Mouse (Mus musculus): ENCODE measurements around the gene Nit1. TPM values are rescaled to one million over a fixed set of nuclear protein-coding genes. Genes with fewer than 3 reads are reported as not detected.

Gene Nit1
- total RNA-seq, 1 experiment: 24.4 TPM

DNA sequence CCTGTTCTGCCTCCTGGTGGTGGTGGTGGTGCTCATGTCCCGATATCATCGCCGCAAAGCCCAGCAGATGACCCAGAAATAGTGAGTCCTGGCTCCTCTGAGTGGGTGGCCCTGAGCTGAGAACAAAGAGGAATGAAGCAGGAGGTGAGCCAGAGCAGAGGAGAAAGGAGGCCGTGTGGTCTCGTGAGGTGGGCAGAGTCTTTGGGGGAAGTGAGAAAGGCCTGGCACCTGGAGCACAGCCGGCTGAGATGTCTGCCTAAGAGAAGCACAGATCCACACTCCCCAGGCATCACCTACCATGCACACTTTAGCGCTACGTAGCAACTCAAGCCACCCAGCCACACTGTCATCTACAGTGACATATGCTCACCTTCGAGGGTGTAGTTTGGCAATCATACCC lies 39.7 kb upstream of the Nit1 start:
- H3K4me3 ChIP-seq (ENCODE audit: insufficient read depth in 1 of 2, low read depth in 1 of 2, low read length in 2 of 2, poor library complexity in 1 of 2, severe bottlenecking in 1 of 2): no peak overlapping the region
- no peak for TF ChIP-seq CHD2 (IDR thresholded peaks at IDR 0.05; ENCODE audit: low read depth, low read length)
- TF ChIP-seq MAFK (IDR thresholded peaks at IDR 0.05; ENCODE audit: insufficient read depth, low read depth, low read length): no peak
- no peak for TF ChIP-seq HCFC1 (IDR thresholded peaks at IDR 0.05; ENCODE audit: borderline replicate concordance, insufficient read depth, low read length)
- no peak for TF ChIP-seq ZC3H11A (IDR thresholded peaks at IDR 0.05; ENCODE audit: borderline replicate concordance, low read depth, low read length)
- TF ChIP-seq ZNF384 (IDR thresholded peaks at IDR 0.05; ENCODE audit: low read depth, low read length): no peak
- H3K9me3 ChIP-seq (ENCODE audit: control insufficient read depth, insufficient read depth, low read depth, low read length): no peaks in the 10 kb centered on the region
- peaks cover 2 to 36% of the 10 kb centered on the region in 2 experiments; a peak in 3 of 4 replicates for H3K4me1 ChIP-seq (ENCODE audit: control insufficient read depth in 2 of 2, insufficient read depth in 2 of 2, low read length in 2 of 2, poor library complexity in 1 of 2)
- no peaks in the 10 kb centered on the region for H3K36me3 ChIP-seq (ENCODE audit: control insufficient read depth, insufficient read depth, low read length, poor library complexity, severe bottlenecking)
- H3K9ac ChIP-seq (ENCODE audit: insufficient read depth, low read depth, low read length, poor library complexity, severe bottlenecking): no peak overlapping the region
- in situ Hi-C loops (cut with MboI; ENCODE audit: low sequenced_read_pairs in 2 of 2, unreplicated experiment in 2 of 2): no loop called here
- no peak overlapping the region for H3K27ac ChIP-seq (ENCODE audit: insufficient read depth, low read depth, low read length, poor library complexity, severe bottlenecking)
- no peak for DNase-seq (ENCODE audit: low read depth, low spot score)

GRCm38 (mm10) chr1:171384361-171384760 lies 38.9 kb upstream of the Nit1 start:
- Histone ChIP-seq H3K4me1 (ENCODE audit: control insufficient read depth in 2 of 2, insufficient read depth in 2 of 2, low read length in 2 of 2, poor library complexity in 1 of 2) (peaks cover 1 to 30% of the 10 kb centered on the region in 2 experiments; a peak in 2 of 4 replicates), H3K4me3 (ENCODE audit: insufficient read depth in 1 of 2, low read depth in 1 of 2, low read length in 2 of 2, poor library complexity in 1 of 2, severe bottlenecking in 1 of 2) (no peak overlapping the region), H3K9me3 (ENCODE audit: control insufficient read depth, insufficient read depth, low read depth, low read length) (no peaks in the 10 kb centered on the region), H3K27ac (ENCODE audit: insufficient read depth, low read depth, low read length, poor library complexity, severe bottlenecking) (no peak overlapping the region), H3K9ac (ENCODE audit: insufficient read depth, low read depth, low read length, poor library complexity, severe bottlenecking) (no peak overlapping the region), H3K36me3 (ENCODE audit: control insufficient read depth, insufficient read depth, low read length, poor library complexity, severe bottlenecking) (no peaks in the 10 kb centered on the region)
- DNase-seq (ENCODE audit: low read depth, low spot score): no peak
- in situ Hi-C loops (cut with MboI; ENCODE audit: low sequenced_read_pairs in 2 of 2, unreplicated experiment in 2 of 2): no loop called here
- TF ChIP-seq ZC3H11A (IDR thresholded peaks at IDR 0.05; ENCODE audit: borderline replicate concordance, low read depth, low read length): no peak
- TF ChIP-seq CHD2 (IDR thresholded peaks at IDR 0.05; ENCODE audit: low read depth, low read length): no peak
- TF ChIP-seq HCFC1 (IDR thresholded peaks at IDR 0.05; ENCODE audit: borderline replicate concordance, insufficient read depth, low read length): no peak
- no peak for TF ChIP-seq MAFK (IDR thresholded peaks at IDR 0.05; ENCODE audit: insufficient read depth, low read depth, low read length)
- no peak for TF ChIP-seq ZNF384 (IDR thresholded peaks at IDR 0.05; ENCODE audit: low read depth, low read length)

DNA sequence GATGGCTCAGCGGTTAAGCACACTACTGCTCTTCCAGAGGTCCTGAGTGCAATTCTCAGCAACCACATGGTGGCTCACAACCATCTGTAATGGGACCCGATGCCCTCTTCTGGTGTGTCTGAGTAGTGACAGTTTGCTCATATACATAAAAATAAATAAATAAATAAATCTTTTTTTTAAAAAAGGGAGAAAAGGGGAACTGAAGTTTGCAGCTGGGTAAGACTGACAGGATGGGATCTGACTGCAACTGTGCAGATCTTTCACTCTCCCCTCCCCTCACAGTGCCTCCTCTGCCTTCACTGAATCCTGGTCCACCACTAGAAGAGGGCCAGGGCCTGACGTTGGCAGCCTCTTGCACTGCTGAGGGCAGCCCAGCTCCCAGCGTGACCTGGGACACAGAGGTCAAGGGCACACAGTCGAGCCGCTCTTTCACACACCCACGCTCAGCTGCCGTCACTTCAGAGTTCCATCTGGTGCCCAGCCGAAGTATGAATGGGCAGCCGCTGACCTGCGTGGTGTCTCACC lies 36.7 kb upstream of the Nit1 start:
- no peak for DNase-seq (ENCODE audit: low read depth, low spot score)
- H3K27ac ChIP-seq (ENCODE audit: insufficient read depth, low read depth, low read length, poor library complexity, severe bottlenecking): no peak overlapping the region
- no peak overlapping the region for H3K4me3 ChIP-seq (ENCODE audit: insufficient read depth in 1 of 2, low read depth in 1 of 2, low read length in 2 of 2, poor library complexity in 1 of 2, severe bottlenecking in 1 of 2)
- no peaks in the 10 kb centered on the region for H3K36me3 ChIP-seq (ENCODE audit: control insufficient read depth, insufficient read depth, low read length, poor library complexity, severe bottlenecking)
- H3K9me3 ChIP-seq (ENCODE audit: control insufficient read depth, insufficient read depth, low read depth, low read length): no peaks in the 10 kb centered on the region
- H3K4me1 ChIP-seq (ENCODE audit: control insufficient read depth in 2 of 2, insufficient read depth in 2 of 2, low read length in 2 of 2, poor library complexity in 1 of 2): peaks cover 0 to 21% of the 10 kb centered on the region in 2 experiments; a peak in 1 of 4 replicates
- in situ Hi-C loops (cut with MboI; ENCODE audit: low sequenced_read_pairs in 2 of 2, unreplicated experiment in 2 of 2): no loop called here
- H3K9ac ChIP-seq (ENCODE audit: insufficient read depth, low read depth, low read length, poor library complexity, severe bottlenecking): no peak overlapping the region; the same call in 1 of the 2 replicates
- TF ChIP-seq HCFC1 (IDR thresholded peaks at IDR 0.05; ENCODE audit: borderline replicate concordance, insufficient read depth, low read length): no peak
- no peak for TF ChIP-seq MAFK (IDR thresholded peaks at IDR 0.05; ENCODE audit: insufficient read depth, low read depth, low read length)
- TF ChIP-seq ZNF384 (IDR thresholded peaks at IDR 0.05; ENCODE audit: low read depth, low read length): no peak
- no peak for TF ChIP-seq ZC3H11A (IDR thresholded peaks at IDR 0.05; ENCODE audit: borderline replicate concordance, low read depth, low read length)

GRCm38 (mm10) chr1:171379935-171380599 lies 34.6 kb upstream of the Nit1 start:
- Histone ChIP-seq H3K9ac (ENCODE audit: insufficient read depth, low read depth, low read length, poor library complexity, severe bottlenecking) (no peak overlapping the region), H3K4me1 (ENCODE audit: control insufficient read depth in 2 of 2, insufficient read depth in 2 of 2, low read length in 2 of 2, poor library complexity in 1 of 2) (peaks cover 0 to 22% of the 10 kb centered on the region in 2 experiments; a peak in 2 of 4 replicates), H3K36me3 (ENCODE audit: control insufficient read depth, insufficient read depth, low read length, poor library complexity, severe bottlenecking) (no peaks in the 10 kb centered on the region), H3K9me3 (ENCODE audit: control insufficient read depth, insufficient read depth, low read depth, low read length) (no peaks in the 10 kb centered on the region), H3K4me3 (ENCODE audit: insufficient read depth in 1 of 2, low read depth in 1 of 2, low read length in 2 of 2, poor library complexity in 1 of 2, severe bottlenecking in 1 of 2) (peak overlapping the region; percentile 10 to 50; a peak in 3 of 4 replicates), H3K27ac (ENCODE audit: insufficient read depth, low read depth, low read length, poor library complexity, severe bottlenecking) (no peak overlapping the region)
- TF ChIP-seq CHD2 (IDR thresholded peaks at IDR 0.05; ENCODE audit: low read depth, low read length) (no peak), ZNF384 (IDR thresholded peaks at IDR 0.05; ENCODE audit: low read depth, low read length) (no peak), ZC3H11A (IDR thresholded peaks at IDR 0.05; ENCODE audit: borderline replicate concordance, low read depth, low read length) (no peak), MAFK (IDR thresholded peaks at IDR 0.05; ENCODE audit: insufficient read depth, low read depth, low read length) (peak; percentile 78), HCFC1 (IDR thresholded peaks at IDR 0.05; ENCODE audit: borderline replicate concordance, insufficient read depth, low read length) (no peak)
- peak; percentile 76 for DNase-seq (ENCODE audit: low read depth, low spot score)
- in situ Hi-C loops (cut with MboI; ENCODE audit: low sequenced_read_pairs in 2 of 2, unreplicated experiment in 2 of 2): no loop called here

Measured in ES-E14 (cell line).